Mouse (Mus musculus): ENCODE data around the gene H3f3b.

- no peak for TF ChIP-seq CTCF (IDR thresholded peaks at IDR 0.05; ENCODE audit: control insufficient read depth, insufficient read depth, insufficient read length)
- TF ChIP-seq MYOD1 (IDR thresholded peaks at IDR 0.05; ENCODE audit: control insufficient read depth, insufficient read length, low read depth) = no peak
- no peak for TF ChIP-seq USF1 (IDR thresholded peaks at IDR 0.05; ENCODE audit: low read depth)
These were observed 32.5 kb downstream of the H3f3b start for GRCm38 (mm10) chr11:115995256-115995655.
